Mouse (Mus musculus): ENCODE measurements around the gene Oas1e. TPM values are rescaled to one million over a fixed set of nuclear protein-coding genes. Genes with fewer than 3 reads are reported as not detected.
"Not testable (repeated sequence)": the region's sequence is repeated elsewhere in the genome, so short reads cannot be mapped to it uniquely, and the experiment has no call there.

Oas1e gene
- polyA plus RNA-seq, 1 experiment from 2014 or later: 0.24 TPM

GRCm38 (mm10) chr5:120811951-120812819, 16.9 kb upstream of the Oas1e start, which contains the start of gene Oas1c:
Gene Oas1c, minus strand, starts transcription at chr5:120812514.
- Histone ChIP-seq H3K27ac (peak within 1 kb of the TSS; percentile 72), H3K4me1 (replicated peaks; ENCODE audit: control insufficient read depth, insufficient read depth, low read length) (peaks cover 9% of the 10 kb centered on the region; the same call in 1 of the 2 replicates), H3K36me3 (replicated peaks; ENCODE audit: control insufficient read depth, insufficient read depth) (no peaks in the 10 kb centered on the region), H3K27me3 (ENCODE audit: control insufficient read depth, insufficient read depth, low read length) (no peaks in the 10 kb centered on the region), H3K4me3 (replicated peaks; ENCODE audit: low read length) (peak within 1 kb of the TSS; percentile 20), H3K9ac (peak within 1 kb of the TSS; percentile 56), H3K9me3 (ENCODE audit: control insufficient read depth, low read length) (no peaks in the 10 kb centered on the region), H3K4me2 (replicated peaks) (peak within 1 kb of the TSS; percentile 53)
- DNase-seq (ENCODE audit: low spot score): peak; percentile 82
- ATAC-seq (ENCODE audit: low FRiP score): peak; percentile 80
- 7% methylated on average over 18 of the region's 18 CpGs for WGBS

- peaks cover 9% of the 10 kb centered on the region; the same call in 1 of the 2 replicates for H3K4me1 ChIP-seq (replicated peaks; ENCODE audit: control insufficient read depth, insufficient read depth, low read length)
- 48% methylated on average over 6 of the region's 6 CpGs for WGBS
- ATAC-seq (ENCODE audit: low FRiP score): no peak
Observed at GRCm38 (mm10) chr5:120809171-120809570, 13.8 kb upstream of the Oas1e start.

GRCm38 (mm10) chr5:120806458-120806857, 11.1 kb upstream of the Oas1e start:
- H3K9me3 ChIP-seq (ENCODE audit: control insufficient read depth, low read length): no peaks in the 10 kb centered on the region
- H3K36me3 ChIP-seq (replicated peaks; ENCODE audit: control insufficient read depth, insufficient read depth): no peaks in the 10 kb centered on the region
- H3K4me2 ChIP-seq (replicated peaks): no peak overlapping the region
- no peak for ATAC-seq (ENCODE audit: low FRiP score)
- H3K4me3 ChIP-seq (replicated peaks; ENCODE audit: low read length): no peak overlapping the region
- no peaks in the 10 kb centered on the region for H3K27me3 ChIP-seq (ENCODE audit: control insufficient read depth, insufficient read depth, low read length)
- no peak overlapping the region for H3K9ac ChIP-seq
- 90% methylated on average over 1 of the region's 1 CpGs for WGBS
- peaks cover under 1% of the 10 kb centered on the region; the same call in 1 of the 2 replicates for H3K4me1 ChIP-seq (replicated peaks; ENCODE audit: control insufficient read depth, insufficient read depth, low read length)
- peak; percentile 43 for DNase-seq (ENCODE audit: low spot score)
- no peak overlapping the region for H3K27ac ChIP-seq

More at GRCm38 (mm10) chr5:120809171-120809570, 13.8 kb upstream of the Oas1e start:
- Histone ChIP-seq H3K9me3 (ENCODE audit: control insufficient read depth, low read length) (no peaks in the 10 kb centered on the region), H3K9ac (no peak overlapping the region), H3K4me3 (replicated peaks; ENCODE audit: low read length) (no peak overlapping the region), H3K4me2 (replicated peaks) (no peak overlapping the region), H3K36me3 (replicated peaks; ENCODE audit: control insufficient read depth, insufficient read depth) (no peaks in the 10 kb centered on the region), H3K27ac (no peak overlapping the region), H3K27me3 (ENCODE audit: control insufficient read depth, insufficient read depth, low read length) (no peaks in the 10 kb centered on the region)
- no peak for DNase-seq (ENCODE audit: low spot score)

- no peaks in the 10 kb centered on the region for H3K9me3 ChIP-seq (ENCODE audit: control insufficient read depth, low read length)
- 76% methylated on average over 2 of the region's 2 CpGs for WGBS
- no peak for ATAC-seq (ENCODE audit: low FRiP score)
Observed at GRCm38 (mm10) chr5:120803596-120803995, 8.3 kb upstream of the Oas1e start.

GRCm38 (mm10) chr5:120798943-120799342, 3.6 kb upstream of the Oas1e start:
- not testable (repeated sequence) for H3K36me3 ChIP-seq (replicated peaks; ENCODE audit: control insufficient read depth, insufficient read depth); H3K4me1 ChIP-seq (replicated peaks; ENCODE audit: control insufficient read depth, insufficient read depth, low read length); DNase-seq (ENCODE audit: low spot score); ATAC-seq (ENCODE audit: low FRiP score); H3K4me2 ChIP-seq (replicated peaks); H3K9me3 ChIP-seq (ENCODE audit: control insufficient read depth, low read length); H3K27me3 ChIP-seq (ENCODE audit: control insufficient read depth, insufficient read depth, low read length); H3K9ac ChIP-seq; H3K27ac ChIP-seq; H3K4me3 ChIP-seq (replicated peaks; ENCODE audit: low read length)
- WGBS: 68% methylated on average over 2 of the region's 2 CpGs

More at GRCm38 (mm10) chr5:120803596-120803995, 8.3 kb upstream of the Oas1e start:
- no peak overlapping the region for H3K9ac ChIP-seq
- DNase-seq (ENCODE audit: low spot score): no peak
- H3K4me1 ChIP-seq (replicated peaks; ENCODE audit: control insufficient read depth, insufficient read depth, low read length): no peaks in the 10 kb centered on the region
- no peaks in the 10 kb centered on the region for H3K36me3 ChIP-seq (replicated peaks; ENCODE audit: control insufficient read depth, insufficient read depth)
- H3K4me2 ChIP-seq (replicated peaks): no peak overlapping the region
- H3K4me3 ChIP-seq (replicated peaks; ENCODE audit: low read length): no peak overlapping the region
- no peak overlapping the region for H3K27ac ChIP-seq
- H3K27me3 ChIP-seq (ENCODE audit: control insufficient read depth, insufficient read depth, low read length): no peaks in the 10 kb centered on the region

- not testable (repeated sequence) for H3K4me1 ChIP-seq (replicated peaks; ENCODE audit: control insufficient read depth, insufficient read depth, low read length); DNase-seq (ENCODE audit: low spot score); H3K4me2 ChIP-seq (replicated peaks); ATAC-seq (ENCODE audit: low FRiP score); H3K9ac ChIP-seq; H3K27me3 ChIP-seq (ENCODE audit: control insufficient read depth, insufficient read depth, low read length); H3K9me3 ChIP-seq (ENCODE audit: control insufficient read depth, low read length); H3K36me3 ChIP-seq (replicated peaks; ENCODE audit: control insufficient read depth, insufficient read depth); H3K27ac ChIP-seq; H3K4me3 ChIP-seq (replicated peaks; ENCODE audit: low read length)
- 78% methylated on average over 5 of the region's 5 CpGs for WGBS
Observed at GRCm38 (mm10) chr5:120798147-120798546, 2.8 kb upstream of the Oas1e start.

GRCm38 (mm10) chr5:120793043-120793442, 2.3 kb downstream of the Oas1e start:
- no peak for ATAC-seq (ENCODE audit: low FRiP score)
- Histone ChIP-seq H3K27me3 (ENCODE audit: control insufficient read depth, insufficient read depth, low read length) (no peaks in the 10 kb centered on the region), H3K9me3 (ENCODE audit: control insufficient read depth, low read length) (no peaks in the 10 kb centered on the region), H3K27ac (no peak overlapping the region), H3K4me3 (replicated peaks; ENCODE audit: low read length) (no peak overlapping the region), H3K9ac (no peak overlapping the region), H3K4me2 (replicated peaks) (no peak overlapping the region), H3K36me3 (replicated peaks; ENCODE audit: control insufficient read depth, insufficient read depth) (no peaks in the 10 kb centered on the region), H3K4me1 (replicated peaks; ENCODE audit: control insufficient read depth, insufficient read depth, low read length) (no peaks in the 10 kb centered on the region)
- WGBS: 38% methylated on average over 2 of the region's 2 CpGs
- DNase-seq (ENCODE audit: low spot score): peak; percentile 75

GRCm38 (mm10) chr5:120787042-120787441, 8.3 kb downstream of the Oas1e start:
- Histone ChIP-seq H3K4me3 (replicated peaks; ENCODE audit: low read length) (no peak overlapping the region), H3K9me3 (ENCODE audit: control insufficient read depth, low read length) (no peaks in the 10 kb centered on the region), H3K36me3 (replicated peaks; ENCODE audit: control insufficient read depth, insufficient read depth) (no peaks in the 10 kb centered on the region), H3K4me2 (replicated peaks) (no peak overlapping the region), H3K4me1 (replicated peaks; ENCODE audit: control insufficient read depth, insufficient read depth, low read length) (no peaks in the 10 kb centered on the region), H3K9ac (no peak overlapping the region), H3K27ac (no peak overlapping the region), H3K27me3 (ENCODE audit: control insufficient read depth, insufficient read depth, low read length) (no peaks in the 10 kb centered on the region)
- ATAC-seq (ENCODE audit: low FRiP score) (no peak), DNase-seq (ENCODE audit: low spot score) (no peak)
- 65% methylated on average over 3 of the region's 3 CpGs for WGBS

GRCm38 (mm10) chr5:120782446-120782845, 12.9 kb downstream of the Oas1e start:
- Histone ChIP-seq H3K27ac (no peak overlapping the region), H3K4me2 (replicated peaks) (no peak overlapping the region), H3K4me1 (replicated peaks; ENCODE audit: control insufficient read depth, insufficient read depth, low read length) (no peaks in the 10 kb centered on the region), H3K27me3 (ENCODE audit: control insufficient read depth, insufficient read depth, low read length) (no peaks in the 10 kb centered on the region), H3K9ac (no peak overlapping the region), H3K36me3 (replicated peaks; ENCODE audit: control insufficient read depth, insufficient read depth) (no peaks in the 10 kb centered on the region), H3K4me3 (replicated peaks; ENCODE audit: low read length) (no peak overlapping the region), H3K9me3 (ENCODE audit: control insufficient read depth, low read length) (no peaks in the 10 kb centered on the region)
- WGBS: 76% methylated on average over 2 of the region's 2 CpGs
- ATAC-seq (ENCODE audit: low FRiP score) (no peak), DNase-seq (ENCODE audit: low spot score) (no peak)

Data from hindbrain, embryonic 14.5 days (tissue).